Mouse (Mus musculus) embryonic facial prominence, embryonic 11.5 days (tissue): ENCODE results near the gene Dip2b. TPM values are rescaled to one million over a fixed set of nuclear protein-coding genes. Genes with fewer than 3 reads are reported as not detected.

Experiments used
- ATAC-seq: fragments of 200-750 bp; cut with Nextera tagmentation; replicated peaks from 2 replicates; pipeline ENCODE4 v1.8.0; 2017; ENCODE audit warnings: low read depth; ENCODE audit not compliant: insufficient number of reproducible peaks, low FRiP score, low TSS enrichment
- DNase-seq: peaks from one replicate; pipeline ENCODE4 v3.0.0-alpha.2; 2015; ENCODE audit warnings: low spot score
- H3K27ac ChIP-seq: fragments of 300-500 bp; sonication (generic); replicated peaks from 2 replicates; pipeline ENCODE4 v1.5.1; 2014; ENCODE audit warnings: mild to moderate bottlenecking, low read depth, low read length, control low read depth
- H3K27me3 ChIP-seq: fragments of 300-500 bp; sonication (generic); 2 replicates; pipeline ENCODE4 v1.6.1; 2014; ENCODE audit warnings: mild to moderate bottlenecking, low read length, moderate library complexity, mixed read lengths; ENCODE audit not compliant: control insufficient read depth, insufficient read depth
- H3K36me3 ChIP-seq: fragments of 300-500 bp; sonication (generic); replicated peaks from 2 replicates; pipeline ENCODE4 v1.6.1; 2014; ENCODE audit warnings: low read depth, mild to moderate bottlenecking, low read length, moderate library complexity, mixed read lengths; ENCODE audit not compliant: control insufficient read depth, insufficient read depth
- H3K4me1 ChIP-seq: fragments of 300-500 bp; sonication (generic); 2 replicates; pipeline ENCODE4 v1.6.1; 2014; ENCODE audit warnings: low read length, mixed read lengths; ENCODE audit not compliant: control insufficient read depth, insufficient read depth
- H3K4me2 ChIP-seq: fragments of 300-500 bp; sonication (generic); 2 replicates; pipeline ENCODE4 v1.6.1; 2014; ENCODE audit warnings: low read depth, mild to moderate bottlenecking, control low read depth, low read length, moderate library complexity
- H3K4me3 ChIP-seq: fragments of 300-500 bp; sonication (generic); 2 replicates; pipeline ENCODE4 v1.5.1; 2014; ENCODE audit warnings: low read depth, low read length, control low read depth
- H3K9ac ChIP-seq: fragments of 300-500 bp; sonication (generic); replicated peaks from 2 replicates; pipeline ENCODE4 v1.6.1; 2014; ENCODE audit warnings: mild to moderate bottlenecking, control low read depth, low read length
- H3K9me3 ChIP-seq: fragments of 300-500 bp; sonication (generic); replicated peaks from 2 replicates; pipeline ENCODE4 v1.6.1; 2016; ENCODE audit warnings: mild to moderate bottlenecking, low read length, inconsistent platforms, mixed read lengths; ENCODE audit not compliant: control insufficient read depth
- WGBS: fragments of 180-500 bp; shearing (Covaris S2); extraction: QIAGEN DNeasy Blood & Tissue Kit; methylation state at CpG from one replicate; pipeline ENCODE4 v1.1.7; 2014; 5-methylcytosine and 5-hydroxymethylcytosine counted together
- polyA plus RNA-seq: library from polyadenylated mRNA; unstranded; fragments of >200 nt; fragmentation: Nextera tagmentation; extraction: Ambion mirVana; gene quantifications from 2 replicates; pipeline ENCODE4 v1.2.1, GENCODE M21; 2014

Dip2b gene
- polyA plus RNA-seq, 1 experiment from 2014 or later: 15.4 TPM

DNA sequence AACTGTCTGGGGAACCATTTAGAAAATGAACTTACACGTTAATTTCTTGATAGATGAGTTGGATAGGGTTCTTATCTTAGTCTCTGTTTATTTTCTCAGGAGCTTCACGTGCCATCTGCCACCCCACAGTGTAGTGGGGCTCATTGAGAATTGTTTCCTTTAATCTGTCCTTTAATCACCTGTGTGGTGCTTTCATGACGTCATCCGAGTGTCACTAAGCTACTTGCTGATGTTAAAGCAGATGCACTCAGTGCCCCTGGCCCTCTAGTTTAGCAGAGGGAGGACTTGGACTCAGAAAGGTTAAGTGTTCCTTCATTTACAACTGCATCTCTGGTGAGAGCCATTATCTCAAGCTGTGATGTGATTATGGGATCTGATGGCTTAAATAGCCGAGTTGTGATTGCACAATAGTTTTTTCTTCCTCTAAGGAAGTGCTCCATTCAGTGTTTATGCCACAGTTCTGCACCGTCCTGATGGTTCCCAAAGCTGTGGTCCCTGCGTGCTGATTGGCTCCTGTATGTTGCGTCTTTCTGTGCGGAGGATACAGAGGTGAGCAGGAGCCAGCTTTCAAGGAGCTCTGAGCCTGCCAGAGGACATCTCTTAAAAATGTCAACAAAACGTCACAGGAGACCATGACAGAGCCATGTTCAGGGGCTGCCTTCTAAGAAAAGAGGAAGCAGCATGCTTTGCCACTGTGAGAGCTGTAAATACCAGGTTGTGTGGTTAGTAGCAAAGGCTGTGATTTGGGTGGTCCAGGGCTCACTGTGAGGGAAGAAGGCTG lies 3.0 kb downstream of the Dip2b start:
- Histone ChIP-seq H3K27me3 (no peaks in the 10 kb centered on the region), H3K9ac (no peak overlapping the region), H3K4me2 (no peak overlapping the region), H3K4me1 (no peaks in the 10 kb centered on the region), H3K36me3 (no peaks in the 10 kb centered on the region), H3K27ac (no peak overlapping the region), H3K4me3 (no peak overlapping the region), H3K9me3 (no peaks in the 10 kb centered on the region)
- 52% methylated on average over 10 of the region's 10 CpGs for WGBS
- no peak for ATAC-seq
- DNase-seq: no peak

DNA sequence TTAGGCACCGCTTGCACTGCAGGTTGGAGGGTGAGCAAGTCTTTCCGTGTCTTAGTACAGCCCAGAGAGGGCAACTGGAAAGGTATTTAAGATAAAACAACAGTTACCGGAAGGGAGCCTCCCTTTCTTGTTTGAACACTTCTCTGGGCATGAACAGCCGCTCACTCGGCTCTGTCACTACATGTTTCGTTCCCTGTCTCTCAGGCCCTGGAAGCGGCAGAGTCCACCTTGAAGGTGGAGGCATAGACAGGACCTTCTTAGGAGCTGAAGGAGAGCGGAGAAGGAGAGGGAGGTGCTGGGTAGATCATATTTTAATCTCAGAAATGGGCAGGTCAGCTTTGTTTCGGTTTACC lies 3.6 kb downstream of the Dip2b start:
- 79% methylated on average over 9 of the region's 9 CpGs for WGBS

DNA sequence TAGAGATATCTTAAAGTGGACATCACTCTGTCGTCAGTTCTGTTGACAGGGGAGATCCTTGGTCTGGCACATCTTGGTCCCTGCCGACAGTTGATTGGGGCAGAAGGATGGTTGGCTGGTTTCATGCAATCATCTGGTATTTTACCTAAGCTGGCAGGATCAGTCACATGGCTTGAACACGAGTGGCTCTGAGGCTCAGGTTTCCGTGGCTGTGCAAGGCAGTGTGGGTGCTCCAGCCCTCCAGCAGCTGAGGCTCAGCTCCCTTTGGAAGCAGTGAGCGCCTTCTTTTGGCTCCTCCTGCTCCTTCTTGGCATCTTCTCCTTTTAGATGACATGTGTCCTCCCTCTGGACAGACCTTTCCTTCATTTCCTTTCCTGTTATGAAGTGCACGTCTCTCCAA lies 7.1 kb downstream of the Dip2b start:
- Histone ChIP-seq H3K27ac (no peak overlapping the region), H3K4me2 (no peak overlapping the region), H3K9me3 (no peaks in the 10 kb centered on the region), H3K9ac (no peak overlapping the region), H3K36me3 (no peaks in the 10 kb centered on the region), H3K27me3 (no peaks in the 10 kb centered on the region), H3K4me1 (no peaks in the 10 kb centered on the region), H3K4me3 (no peak overlapping the region)
- ATAC-seq: no peak
- no peak for DNase-seq
- WGBS: 53% methylated on average over 6 of the region's 6 CpGs

More for the DNA sequence above, 3.6 kb downstream of the Dip2b start:
- H3K27me3 ChIP-seq: no peaks in the 10 kb centered on the region
- H3K27ac ChIP-seq: no peak overlapping the region
- no peak overlapping the region for H3K9ac ChIP-seq
- H3K4me3 ChIP-seq: no peak overlapping the region
- H3K4me2 ChIP-seq: no peak overlapping the region
- H3K36me3 ChIP-seq: no peaks in the 10 kb centered on the region
- no peaks in the 10 kb centered on the region for H3K9me3 ChIP-seq
- no peaks in the 10 kb centered on the region for H3K4me1 ChIP-seq
- DNase-seq: no peak
- no peak for ATAC-seq

DNA sequence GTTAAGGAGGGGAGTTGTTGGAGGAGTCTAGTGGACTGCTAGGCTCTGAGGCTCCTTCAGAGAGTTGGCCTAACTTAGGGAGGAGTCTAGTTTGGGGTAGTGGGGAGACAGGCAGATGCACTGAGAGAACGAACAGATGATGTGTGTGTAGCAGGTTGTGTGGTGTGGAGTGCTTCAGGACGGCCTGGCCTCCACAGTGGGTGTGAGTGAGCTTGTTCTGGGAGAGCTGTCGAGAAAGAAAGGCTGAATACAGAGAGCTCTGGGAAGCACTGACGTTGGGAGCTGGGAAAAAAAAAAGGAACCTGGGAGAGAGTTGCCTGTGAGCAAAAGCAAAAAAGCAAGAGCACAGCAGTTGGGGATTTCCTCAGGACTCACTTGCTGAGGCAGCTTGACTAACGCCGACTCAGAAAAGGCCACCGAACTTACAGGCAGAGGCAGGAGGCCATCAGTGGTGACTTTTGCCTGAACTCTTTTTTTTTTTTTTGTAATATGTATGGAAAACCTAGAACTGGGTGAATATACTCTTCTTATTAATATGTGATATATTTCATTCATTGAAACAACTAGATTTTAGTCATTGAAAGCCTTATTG lies 11.1 kb downstream of the Dip2b start:
- no peak overlapping the region for H3K4me2 ChIP-seq
- H3K4me3 ChIP-seq: no peak overlapping the region
- ATAC-seq (no peak), DNase-seq (no peak)
- no peaks in the 10 kb centered on the region for H3K36me3 ChIP-seq
- H3K9me3 ChIP-seq: no peaks in the 10 kb centered on the region
- 91% methylated on average over 7 of the region's 7 CpGs for WGBS
- H3K4me1 ChIP-seq: no peaks in the 10 kb centered on the region
- H3K27ac ChIP-seq: no peak overlapping the region
- no peaks in the 10 kb centered on the region for H3K27me3 ChIP-seq
- no peak overlapping the region for H3K9ac ChIP-seq

DNA sequence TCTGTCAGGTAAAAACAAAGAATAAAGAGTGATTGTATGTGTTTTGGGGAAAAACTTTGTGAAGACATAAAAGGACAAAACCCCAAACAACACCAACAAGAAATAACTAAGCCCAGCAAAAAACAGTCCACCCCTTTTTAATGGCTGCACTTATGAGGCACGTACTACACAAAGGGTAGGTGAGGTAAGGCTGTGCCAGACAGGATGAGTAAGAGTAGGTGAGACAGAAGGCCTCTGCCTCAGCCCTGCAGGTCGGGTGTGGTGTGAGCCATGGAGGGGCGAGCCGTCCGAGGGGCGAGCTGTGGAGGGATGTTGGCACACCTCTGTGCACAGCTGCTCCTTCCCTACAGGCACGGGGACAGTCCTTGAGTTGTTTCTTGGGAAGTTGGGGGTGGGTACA lies 12.5 kb downstream of the Dip2b start:
- H3K9ac ChIP-seq: no peak overlapping the region
- WGBS: 82% methylated on average over 7 of the region's 7 CpGs
- H3K27me3 ChIP-seq: no peaks in the 10 kb centered on the region
- no peaks in the 10 kb centered on the region for H3K4me1 ChIP-seq
- no peaks in the 10 kb centered on the region for H3K36me3 ChIP-seq
- no peak overlapping the region for H3K4me2 ChIP-seq
- no peak overlapping the region for H3K27ac ChIP-seq
- no peak overlapping the region for H3K4me3 ChIP-seq
- no peak for DNase-seq
- no peaks in the 10 kb centered on the region for H3K9me3 ChIP-seq
- ATAC-seq: no peak

DNA sequence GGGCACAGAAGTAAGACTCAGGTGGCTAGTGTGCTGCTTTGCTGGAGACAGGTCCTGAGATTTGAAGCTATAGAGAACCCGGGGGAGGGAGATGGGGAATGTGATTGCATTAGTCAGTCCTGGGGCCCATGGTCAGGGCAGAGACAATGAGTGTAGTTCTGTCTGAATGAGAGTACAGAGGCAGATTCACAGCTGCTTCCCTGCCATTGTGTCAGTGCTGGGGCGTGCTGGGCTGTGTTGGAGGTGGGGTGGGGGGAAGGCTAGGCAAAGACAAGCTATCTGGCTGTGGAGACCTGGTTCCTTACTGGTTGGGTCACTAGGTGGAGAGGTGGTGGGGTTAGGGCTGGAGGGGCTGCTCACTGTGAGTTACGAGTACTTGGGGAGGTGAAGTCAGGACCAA lies 14.3 kb downstream of the Dip2b start:
- H3K27ac ChIP-seq: no peak overlapping the region
- no peak for DNase-seq
- no peak overlapping the region for H3K9ac ChIP-seq
- H3K4me1 ChIP-seq: no peaks in the 10 kb centered on the region
- no peaks in the 10 kb centered on the region for H3K27me3 ChIP-seq
- 69% methylated on average over 3 of the region's 3 CpGs for WGBS
- no peak overlapping the region for H3K4me3 ChIP-seq
- H3K9me3 ChIP-seq: no peaks in the 10 kb centered on the region
- H3K36me3 ChIP-seq: no peaks in the 10 kb centered on the region
- ATAC-seq: no peak
- H3K4me2 ChIP-seq: no peak overlapping the region

DNA sequence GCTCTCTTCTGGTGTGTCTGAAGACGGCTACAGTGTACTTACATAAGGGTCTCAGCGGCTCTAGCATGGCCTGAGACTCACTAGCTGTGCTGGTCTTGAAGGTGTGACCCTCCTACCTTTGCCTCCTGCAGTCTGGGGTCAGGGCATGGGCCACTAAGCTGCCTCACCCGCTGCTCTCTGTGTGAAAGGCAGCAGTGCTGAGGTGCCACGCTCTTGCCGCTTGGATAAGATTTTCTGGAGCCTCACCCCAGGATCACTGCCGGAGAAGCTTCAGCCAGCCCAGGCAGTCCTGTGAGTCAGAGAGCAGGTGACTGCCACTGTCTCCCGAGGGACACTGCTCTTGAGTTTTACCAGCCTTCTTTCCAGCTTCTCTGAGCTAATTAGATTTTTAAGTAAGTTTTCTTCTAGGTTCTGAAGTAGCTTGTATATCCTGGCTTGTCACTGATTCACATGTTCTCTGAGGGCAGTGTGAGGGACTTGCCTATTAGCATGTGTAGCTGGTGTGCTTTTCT lies 18.0 kb downstream of the Dip2b start:
- DNase-seq (no peak), ATAC-seq (no peak)
- 91% methylated on average over 7 of the region's 7 CpGs for WGBS
- Histone ChIP-seq H3K9me3 (no peaks in the 10 kb centered on the region), H3K27me3 (no peaks in the 10 kb centered on the region), H3K4me1 (no peaks in the 10 kb centered on the region), H3K4me2 (no peak overlapping the region), H3K36me3 (no peaks in the 10 kb centered on the region), H3K27ac (no peak overlapping the region), H3K9ac (no peak overlapping the region), H3K4me3 (no peak overlapping the region)

DNA sequence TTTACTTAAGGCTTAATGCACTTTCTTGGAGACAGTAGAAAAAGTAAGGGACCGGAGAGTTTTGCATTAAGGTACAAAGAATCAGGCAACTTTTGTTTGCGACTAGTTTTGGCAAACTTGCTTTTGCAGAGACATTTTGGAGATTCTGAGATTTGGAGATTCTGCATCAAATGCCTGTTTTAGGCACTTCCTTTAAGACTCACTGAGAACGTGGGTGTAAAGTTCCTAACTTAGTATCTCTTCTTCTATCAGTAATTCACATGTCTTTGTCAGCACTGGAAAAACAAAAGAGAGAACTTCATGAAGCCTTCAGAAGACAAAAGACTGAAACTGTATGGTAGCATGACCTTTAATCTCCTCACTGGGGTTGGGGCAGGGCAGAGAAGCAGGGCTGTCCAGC lies 19.2 kb downstream of the Dip2b start:
- WGBS: 88% methylated on average over 3 of the region's 3 CpGs
- no peak overlapping the region for H3K4me3 ChIP-seq
- no peak for ATAC-seq

More for the DNA sequence above, 19.2 kb downstream of the Dip2b start:
- H3K27me3 ChIP-seq: no peaks in the 10 kb centered on the region
- H3K4me1 ChIP-seq: no peaks in the 10 kb centered on the region
- H3K27ac ChIP-seq: no peak overlapping the region
- DNase-seq: no peak
- no peak overlapping the region for H3K4me2 ChIP-seq
- H3K9me3 ChIP-seq: no peaks in the 10 kb centered on the region
- no peak overlapping the region for H3K9ac ChIP-seq
- no peaks in the 10 kb centered on the region for H3K36me3 ChIP-seq
